Mouse (Mus musculus): ENCODE measurements at regions not wholly inside any gene's neighbourhood (a gene's known extent, or its start where the extent isn't known, plus 50 kb on each side); places are given as distances from the start of the nearest gene placed in this dataset.

GRCm38 (mm10) chr9:22993531-22993930 is 229.3 kb upstream of the Bmper start:
- H3K4me3 ChIP-seq (replicated peaks; ENCODE audit: low read length) = no peak overlapping the region
- WGBS = 76% methylated on average over 5 of the region's 5 CpGs
- H3K9me3 ChIP-seq (ENCODE audit: control insufficient read depth, low read length) = no peaks in the 10 kb centered on the region
- no peak overlapping the region for H3K4me2 ChIP-seq (ENCODE audit: low read length)
- no peaks in the 10 kb centered on the region for H3K4me1 ChIP-seq (replicated peaks; ENCODE audit: control insufficient read depth, insufficient read depth, low read length)
- no peaks in the 10 kb centered on the region for H3K36me3 ChIP-seq (ENCODE audit: control insufficient read depth, insufficient read depth)
- ATAC-seq = no peak
- H3K9ac ChIP-seq (replicated peaks; ENCODE audit: low read depth, low read length) = no peak overlapping the region
- no peak overlapping the region for H3K27ac ChIP-seq (ENCODE audit: low read length)
- H3K27me3 ChIP-seq (replicated peaks; ENCODE audit: control insufficient read depth, insufficient read depth, low read length) = no peaks in the 10 kb centered on the region

GRCm38 (mm10) chr9:22995564-22995963 is 227.3 kb upstream of the Bmper start:
- Histone ChIP-seq H3K4me3 (replicated peaks; ENCODE audit: low read length) (no peak overlapping the region), H3K27me3 (replicated peaks; ENCODE audit: control insufficient read depth, insufficient read depth, low read length) (no peaks in the 10 kb centered on the region), H3K9ac (replicated peaks; ENCODE audit: low read depth, low read length) (no peak overlapping the region), H3K9me3 (ENCODE audit: control insufficient read depth, low read length) (no peaks in the 10 kb centered on the region), H3K4me1 (replicated peaks; ENCODE audit: control insufficient read depth, insufficient read depth, low read length) (0 out of 2 replicates have a peak, but pooled peaks cover 3% of the 10 kb centered on the region), H3K27ac (ENCODE audit: low read length) (no peak overlapping the region), H3K4me2 (ENCODE audit: low read length) (no peak overlapping the region), H3K36me3 (ENCODE audit: control insufficient read depth, insufficient read depth) (no peaks in the 10 kb centered on the region)
- 82% methylated on average over 9 of the region's 9 CpGs for WGBS
- ATAC-seq = no peak

GRCm38 (mm10) chr9:22998306-22998705 is 224.6 kb upstream of the Bmper start:
- Histone ChIP-seq H3K4me1 (replicated peaks; ENCODE audit: control insufficient read depth, insufficient read depth, low read length) (0 out of 2 replicates have a peak, but pooled peaks cover 3% of the 10 kb centered on the region), H3K9ac (replicated peaks; ENCODE audit: low read depth, low read length) (no peak overlapping the region), H3K9me3 (ENCODE audit: control insufficient read depth, low read length) (no peaks in the 10 kb centered on the region), H3K36me3 (ENCODE audit: control insufficient read depth, insufficient read depth) (no peaks in the 10 kb centered on the region), H3K27me3 (replicated peaks; ENCODE audit: control insufficient read depth, insufficient read depth, low read length) (no peaks in the 10 kb centered on the region), H3K4me2 (ENCODE audit: low read length) (no peak overlapping the region), H3K27ac (ENCODE audit: low read length) (no peak overlapping the region), H3K4me3 (replicated peaks; ENCODE audit: low read length) (no peak overlapping the region)
- WGBS = 65% methylated on average over 6 of the region's 6 CpGs
- no peak for ATAC-seq

GRCm38 (mm10) chr9:22999181-22999580 is 223.7 kb upstream of the Bmper start:
- no peak for ATAC-seq
- Histone ChIP-seq H3K4me3 (replicated peaks; ENCODE audit: low read length) (no peak overlapping the region), H3K36me3 (ENCODE audit: control insufficient read depth, insufficient read depth) (no peaks in the 10 kb centered on the region), H3K4me1 (replicated peaks; ENCODE audit: control insufficient read depth, insufficient read depth, low read length) (0 out of 2 replicates have a peak, but pooled peaks cover 3% of the 10 kb centered on the region), H3K27me3 (replicated peaks; ENCODE audit: control insufficient read depth, insufficient read depth, low read length) (no peaks in the 10 kb centered on the region), H3K4me2 (ENCODE audit: low read length) (no peak overlapping the region), H3K9ac (replicated peaks; ENCODE audit: low read depth, low read length) (no peak overlapping the region), H3K9me3 (ENCODE audit: control insufficient read depth, low read length) (no peaks in the 10 kb centered on the region), H3K27ac (ENCODE audit: low read length) (no peak overlapping the region)
- WGBS = 83% methylated on average over 4 of the region's 4 CpGs

GRCm38 (mm10) chr9:23000200-23000599 is 222.7 kb upstream of the Bmper start:
- no peaks in the 10 kb centered on the region for H3K9me3 ChIP-seq (ENCODE audit: control insufficient read depth, low read length)
- no peaks in the 10 kb centered on the region for H3K36me3 ChIP-seq (ENCODE audit: control insufficient read depth, insufficient read depth)
- no peak overlapping the region for H3K4me3 ChIP-seq (replicated peaks; ENCODE audit: low read length)
- 0 out of 2 replicates have a peak overlapping the region, but pooled peaks have one; percentile 12 for H3K27ac ChIP-seq (ENCODE audit: low read length)
- H3K27me3 ChIP-seq (replicated peaks; ENCODE audit: control insufficient read depth, insufficient read depth, low read length) = no peaks in the 10 kb centered on the region
- H3K9ac ChIP-seq (replicated peaks; ENCODE audit: low read depth, low read length) = no peak overlapping the region
- 0 out of 2 replicates have a peak, but pooled peaks cover 3% of the 10 kb centered on the region for H3K4me1 ChIP-seq (replicated peaks; ENCODE audit: control insufficient read depth, insufficient read depth, low read length)
- ATAC-seq = peak; percentile 68
- H3K4me2 ChIP-seq (ENCODE audit: low read length) = no peak overlapping the region
- WGBS = 59% methylated on average over 3 of the region's 3 CpGs

GRCm38 (mm10) chr9:23003195-23004061 is 219.4 kb upstream of the Bmper start:
- Histone ChIP-seq H3K4me2 (ENCODE audit: low read length) (no peak overlapping the region), H3K27me3 (replicated peaks; ENCODE audit: control insufficient read depth, insufficient read depth, low read length) (0 out of 2 replicates have a peak, but pooled peaks cover 2% of the 10 kb centered on the region), H3K4me3 (replicated peaks; ENCODE audit: low read length) (no peak overlapping the region), H3K4me1 (replicated peaks; ENCODE audit: control insufficient read depth, insufficient read depth, low read length) (0 out of 2 replicates have a peak, but pooled peaks cover 3% of the 10 kb centered on the region), H3K9ac (replicated peaks; ENCODE audit: low read depth, low read length) (no peak overlapping the region), H3K9me3 (ENCODE audit: control insufficient read depth, low read length) (no peaks in the 10 kb centered on the region), H3K27ac (ENCODE audit: low read length) (no peak overlapping the region), H3K36me3 (ENCODE audit: control insufficient read depth, insufficient read depth) (no peaks in the 10 kb centered on the region)
- no peak for ATAC-seq
- WGBS = 74% methylated on average over 14 of the region's 14 CpGs

GRCm38 (mm10) chr9:23005005-23005404 is 217.9 kb upstream of the Bmper start:
- no peak overlapping the region for H3K27ac ChIP-seq (ENCODE audit: low read length)
- 0 out of 2 replicates have a peak, but pooled peaks cover 5% of the 10 kb centered on the region for H3K27me3 ChIP-seq (replicated peaks; ENCODE audit: control insufficient read depth, insufficient read depth, low read length)
- H3K36me3 ChIP-seq (ENCODE audit: control insufficient read depth, insufficient read depth) = no peaks in the 10 kb centered on the region
- 56% methylated on average over 7 of the region's 7 CpGs for WGBS
- H3K4me2 ChIP-seq (ENCODE audit: low read length) = no peak overlapping the region
- no peak overlapping the region for H3K4me3 ChIP-seq (replicated peaks; ENCODE audit: low read length)
- H3K9ac ChIP-seq (replicated peaks; ENCODE audit: low read depth, low read length) = no peak overlapping the region
- H3K9me3 ChIP-seq (ENCODE audit: control insufficient read depth, low read length) = no peaks in the 10 kb centered on the region
- ATAC-seq = no peak
- H3K4me1 ChIP-seq (replicated peaks; ENCODE audit: control insufficient read depth, insufficient read depth, low read length) = peaks cover 10% of the 10 kb centered on the region

GRCm38 (mm10) chr9:23009462-23010183 is 213.3 kb upstream of the Bmper start:
- Histone ChIP-seq H3K9me3 (ENCODE audit: control insufficient read depth, low read length) (no peaks in the 10 kb centered on the region), H3K36me3 (ENCODE audit: control insufficient read depth, insufficient read depth) (no peaks in the 10 kb centered on the region), H3K4me2 (ENCODE audit: low read length) (peak overlapping the region; percentile 30), H3K4me3 (replicated peaks; ENCODE audit: low read length) (no peak overlapping the region), H3K9ac (replicated peaks; ENCODE audit: low read depth, low read length) (0 out of 2 replicates have a peak overlapping the region, but pooled peaks have one; percentile 29), H3K4me1 (replicated peaks; ENCODE audit: control insufficient read depth, insufficient read depth, low read length) (peaks cover 26% of the 10 kb centered on the region), H3K27me3 (replicated peaks; ENCODE audit: control insufficient read depth, insufficient read depth, low read length) (0 out of 2 replicates have a peak, but pooled peaks cover 9% of the 10 kb centered on the region), H3K27ac (ENCODE audit: low read length) (no peak overlapping the region)
- WGBS = 10% methylated on average over 24 of the region's 24 CpGs
- no peak for ATAC-seq

- H3K4me2 ChIP-seq (ENCODE audit: low read length) = peak overlapping the region; percentile 5
- H3K4me3 ChIP-seq (replicated peaks; ENCODE audit: low read length) = no peak overlapping the region
- peak; percentile 84 for ATAC-seq
- H3K27me3 ChIP-seq (replicated peaks; ENCODE audit: control insufficient read depth, insufficient read depth, low read length) = 0 out of 2 replicates have a peak, but pooled peaks cover 9% of the 10 kb centered on the region
- no peaks in the 10 kb centered on the region for H3K36me3 ChIP-seq (ENCODE audit: control insufficient read depth, insufficient read depth)
- no peaks in the 10 kb centered on the region; the same call in 1 of the 2 replicates for H3K9me3 ChIP-seq (ENCODE audit: control insufficient read depth, low read length)
- no peak overlapping the region for H3K27ac ChIP-seq (ENCODE audit: low read length)
- H3K4me1 ChIP-seq (replicated peaks; ENCODE audit: control insufficient read depth, insufficient read depth, low read length) = peaks cover 26% of the 10 kb centered on the region
- no peak overlapping the region for H3K9ac ChIP-seq (replicated peaks; ENCODE audit: low read depth, low read length)
- WGBS = 2% methylated on average over 7 of the region's 7 CpGs
These were observed 211.4 kb upstream of the Bmper start for GRCm38 (mm10) chr9:23011316-23011959.

Data from forebrain, embryonic 16.5 days (tissue).